Mouse (Mus musculus): ENCODE measurements at regions not wholly inside any gene's neighbourhood (a gene's known extent, or its start where the extent isn't known, plus 50 kb on each side); places are given as distances from the start of the nearest gene placed in this dataset.
A peak's percentile ranks its signal among the peaks of the same experiment; 100 is the strongest.

- no peak overlapping the region for H3K4me3 ChIP-seq
- 50% methylated on average over 4 of the region's 4 CpGs for WGBS
Measured at GRCm38 (mm10) chr1:76972454-76972853, 542.4 kb downstream of the Epha4 start.

DNA sequence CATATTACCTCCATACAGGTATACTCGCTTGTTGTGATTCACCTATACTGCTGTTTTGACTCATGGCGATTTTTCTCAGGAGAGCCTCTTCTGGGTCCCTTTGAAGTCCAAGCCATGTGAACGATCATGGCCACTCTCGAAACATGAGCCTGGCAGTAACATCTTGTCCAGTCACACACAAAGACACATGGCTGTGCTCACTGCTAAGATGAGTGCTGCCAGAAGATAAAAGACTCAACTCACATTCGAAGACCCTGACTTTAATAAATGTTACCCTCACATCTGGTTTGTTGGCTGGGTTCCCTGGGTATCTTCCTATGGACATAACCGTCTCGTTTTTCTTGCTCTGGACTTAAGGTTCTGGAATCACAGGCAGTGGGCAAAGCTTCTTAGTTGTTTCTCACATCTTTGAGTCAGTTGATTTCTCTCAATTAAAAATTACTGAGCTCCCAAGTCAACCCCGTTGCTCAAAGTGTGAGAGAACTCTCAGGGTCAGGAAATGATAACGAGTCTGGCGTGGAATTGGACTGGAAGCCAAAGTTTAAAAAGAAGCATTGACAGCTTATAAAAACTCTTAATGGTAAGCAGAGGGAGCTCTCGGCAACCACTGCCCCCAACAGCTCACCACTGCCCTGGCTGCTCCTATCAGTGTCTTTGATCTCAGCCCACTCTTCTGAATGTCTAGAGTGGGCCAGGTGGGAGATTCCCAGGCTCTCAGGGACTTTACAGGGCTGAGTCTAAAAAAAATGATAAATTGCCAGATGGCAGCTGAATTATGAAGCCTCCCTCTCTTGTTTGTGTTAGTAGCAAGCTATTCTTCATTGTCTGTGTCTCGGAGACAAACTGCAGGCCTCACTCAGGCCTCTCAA lies 539.6 kb downstream of the Epha4 start:
- H3K4me1 ChIP-seq (replicated peaks), result no peaks in the 10 kb centered on the region
- 75% methylated on average over 12 of the region's 12 CpGs for WGBS
- H3K4me3 ChIP-seq, result no peak overlapping the region
- H3K9me3 ChIP-seq, result no peaks in the 10 kb centered on the region
- no peak overlapping the region for H3K4me2 ChIP-seq
- ATAC-seq (ENCODE audit: low read depth), result no peak
- no peaks in the 10 kb centered on the region for H3K27me3 ChIP-seq
- H3K27ac ChIP-seq (replicated peaks), result no peak overlapping the region
- no peak overlapping the region for H3K9ac ChIP-seq
- no peaks in the 10 kb centered on the region for H3K36me3 ChIP-seq

More at GRCm38 (mm10) chr1:76972454-76972853, 542.4 kb downstream of the Epha4 start:
- H3K27ac ChIP-seq (replicated peaks), result no peak overlapping the region
- no peak overlapping the region for H3K4me2 ChIP-seq
- no peaks in the 10 kb centered on the region for H3K27me3 ChIP-seq
- H3K36me3 ChIP-seq, result no peaks in the 10 kb centered on the region
- no peaks in the 10 kb centered on the region for H3K9me3 ChIP-seq
- ATAC-seq (ENCODE audit: low read depth), result no peak
- no peak overlapping the region for H3K9ac ChIP-seq
- no peaks in the 10 kb centered on the region for H3K4me1 ChIP-seq (replicated peaks)

- WGBS, result 72% methylated on average over 9 of the region's 9 CpGs
- ATAC-seq (ENCODE audit: low read depth), result no peak
- no peak overlapping the region for H3K4me3 ChIP-seq
- H3K27me3 ChIP-seq, result no peaks in the 10 kb centered on the region
- H3K9ac ChIP-seq, result no peak overlapping the region
- no peak overlapping the region for H3K27ac ChIP-seq (replicated peaks)
- no peak overlapping the region for H3K4me2 ChIP-seq
- no peaks in the 10 kb centered on the region for H3K9me3 ChIP-seq
- no peaks in the 10 kb centered on the region for H3K36me3 ChIP-seq
- H3K4me1 ChIP-seq (replicated peaks), result no peaks in the 10 kb centered on the region
Measured at GRCm38 (mm10) chr1:76980498-76981152, 534.3 kb downstream of the Epha4 start.

DNA sequence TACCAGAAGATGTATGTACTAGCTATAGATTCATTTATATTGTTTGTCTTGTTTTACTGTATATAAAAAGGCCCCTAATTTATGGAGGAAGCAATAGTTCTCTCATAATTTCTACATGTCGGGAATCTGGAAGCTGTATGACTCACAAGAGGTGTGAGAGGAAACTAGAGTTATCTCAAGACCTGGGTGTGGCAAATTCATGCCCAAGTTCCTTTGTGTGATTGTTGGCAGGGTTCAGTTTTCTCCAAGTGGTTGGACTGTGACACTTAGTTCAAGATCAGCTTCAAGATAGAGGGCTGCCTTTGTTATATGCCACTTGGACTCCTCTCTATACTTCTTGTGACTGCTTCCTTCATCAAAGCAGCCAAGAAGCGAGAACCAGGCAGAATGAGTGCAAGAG lies 521.1 kb downstream of the Epha4 start:
- no peaks in the 10 kb centered on the region for H3K36me3 ChIP-seq
- H3K27me3 ChIP-seq, result no peaks in the 10 kb centered on the region
- ATAC-seq (ENCODE audit: low read depth), result no peak
- no peak overlapping the region for H3K9ac ChIP-seq
- H3K4me2 ChIP-seq, result no peak overlapping the region
- H3K4me3 ChIP-seq, result no peak overlapping the region
- H3K4me1 ChIP-seq (replicated peaks), result no peaks in the 10 kb centered on the region
- H3K27ac ChIP-seq (replicated peaks), result no peak overlapping the region
- no peaks in the 10 kb centered on the region for H3K9me3 ChIP-seq
- WGBS, result 85% methylated on average over 2 of the region's 2 CpGs

- Histone ChIP-seq H3K27ac (replicated peaks) (no peak overlapping the region), H3K36me3 (no peaks in the 10 kb centered on the region), H3K9me3 (no peaks in the 10 kb centered on the region), H3K9ac (no peak overlapping the region), H3K4me1 (replicated peaks) (peaks cover 14% of the 10 kb centered on the region), H3K4me2 (no peak overlapping the region), H3K4me3 (no peak overlapping the region), H3K27me3 (no peaks in the 10 kb centered on the region)
- WGBS, result 86% methylated on average over 6 of the region's 6 CpGs
- no peak for ATAC-seq (ENCODE audit: low read depth)
Measured at GRCm38 (mm10) chr1:77008001-77008400, 506.9 kb downstream of the Epha4 start.

GRCm38 (mm10) chr1:77010608-77011214 lies 504.2 kb downstream of the Epha4 start:
- Histone ChIP-seq H3K9me3 (no peaks in the 10 kb centered on the region), H3K9ac (no peak overlapping the region), H3K4me3 (no peak overlapping the region), H3K4me1 (replicated peaks) (peaks cover 14% of the 10 kb centered on the region), H3K4me2 (no peak overlapping the region), H3K36me3 (no peaks in the 10 kb centered on the region), H3K27ac (replicated peaks) (0 out of 2 replicates have a peak overlapping the region, but pooled peaks have one; percentile 28), H3K27me3 (no peaks in the 10 kb centered on the region)
- peak; percentile 65 for ATAC-seq (ENCODE audit: low read depth)
- WGBS, result 40% methylated on average over 8 of the region's 8 CpGs

DNA sequence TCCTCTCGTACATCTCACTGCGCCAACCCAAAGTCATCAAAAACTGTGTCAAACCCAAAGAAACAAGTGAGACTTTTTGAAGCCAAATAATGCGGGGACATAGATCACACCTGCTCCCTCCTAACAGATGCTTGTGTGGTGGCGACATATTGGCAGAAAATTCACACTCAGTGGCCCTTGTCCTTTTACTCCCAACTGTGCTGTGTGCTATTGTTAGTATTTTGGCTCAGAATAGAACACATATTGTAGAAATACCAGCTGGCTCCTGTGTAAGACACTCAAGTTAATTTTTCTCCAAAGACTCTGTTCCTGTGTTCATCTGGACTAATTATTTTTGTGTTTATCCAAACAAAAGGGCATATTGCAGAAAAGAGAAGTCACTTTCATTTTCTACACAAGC lies 487.2 kb downstream of the Epha4 start:
- no peak overlapping the region for H3K4me3 ChIP-seq
- no peak overlapping the region for H3K4me2 ChIP-seq
- H3K27me3 ChIP-seq, result no peaks in the 10 kb centered on the region
- no peak overlapping the region for H3K27ac ChIP-seq (replicated peaks)
- H3K9ac ChIP-seq, result no peak overlapping the region
- H3K36me3 ChIP-seq, result no peaks in the 10 kb centered on the region
- H3K9me3 ChIP-seq, result no peaks in the 10 kb centered on the region
- no peak for ATAC-seq (ENCODE audit: low read depth)
- WGBS, result 84% methylated on average over 4 of the region's 4 CpGs
- no peaks in the 10 kb centered on the region for H3K4me1 ChIP-seq (replicated peaks)

GRCm38 (mm10) chr1:77028216-77028615 lies 486.7 kb downstream of the Epha4 start:
- ATAC-seq (ENCODE audit: low read depth), result no peak

GRCm38 (mm10) chr1:77029091-77029490 lies 485.8 kb downstream of the Epha4 start:
- no peaks in the 10 kb centered on the region for H3K4me1 ChIP-seq (replicated peaks)
- H3K27ac ChIP-seq (replicated peaks), result no peak overlapping the region
- ATAC-seq (ENCODE audit: low read depth), result no peak
- H3K36me3 ChIP-seq, result no peaks in the 10 kb centered on the region
- H3K4me2 ChIP-seq, result no peak overlapping the region
- no peak overlapping the region for H3K9ac ChIP-seq
- no peak overlapping the region for H3K4me3 ChIP-seq
- 75% methylated on average over 6 of the region's 6 CpGs for WGBS
- no peaks in the 10 kb centered on the region for H3K9me3 ChIP-seq
- no peaks in the 10 kb centered on the region for H3K27me3 ChIP-seq

More at GRCm38 (mm10) chr1:77028216-77028615, 486.7 kb downstream of the Epha4 start:
- Histone ChIP-seq H3K9me3 (no peaks in the 10 kb centered on the region), H3K27me3 (no peaks in the 10 kb centered on the region), H3K4me3 (no peak overlapping the region), H3K36me3 (no peaks in the 10 kb centered on the region), H3K9ac (no peak overlapping the region), H3K27ac (replicated peaks) (no peak overlapping the region), H3K4me1 (replicated peaks) (no peaks in the 10 kb centered on the region), H3K4me2 (no peak overlapping the region)
- 87% methylated on average over 6 of the region's 6 CpGs for WGBS

GRCm38 (mm10) chr1:77043749-77044564 lies 470.9 kb downstream of the Epha4 start:
- Histone ChIP-seq H3K27ac (replicated peaks) (no peak overlapping the region), H3K9me3 (no peaks in the 10 kb centered on the region), H3K4me3 (no peak overlapping the region), H3K27me3 (no peaks in the 10 kb centered on the region), H3K9ac (no peak overlapping the region), H3K4me2 (no peak overlapping the region), H3K4me1 (replicated peaks) (0 out of 2 replicates have a peak, but pooled peaks cover 1% of the 10 kb centered on the region), H3K36me3 (no peaks in the 10 kb centered on the region)
- WGBS, result 81% methylated on average over 14 of the region's 14 CpGs
- no peak for ATAC-seq (ENCODE audit: low read depth)

GRCm38 (mm10) chr1:77048720-77049406 lies 466.0 kb downstream of the Epha4 start:
- no peak overlapping the region for H3K9ac ChIP-seq
- no peak for ATAC-seq (ENCODE audit: low read depth)
- H3K9me3 ChIP-seq, result no peaks in the 10 kb centered on the region
- no peak overlapping the region for H3K4me2 ChIP-seq
- WGBS, result 84% methylated on average over 7 of the region's 7 CpGs
- no peak overlapping the region for H3K4me3 ChIP-seq
- H3K27ac ChIP-seq (replicated peaks), result no peak overlapping the region
- no peaks in the 10 kb centered on the region for H3K27me3 ChIP-seq
- H3K4me1 ChIP-seq (replicated peaks), result 0 out of 2 replicates have a peak, but pooled peaks cover 4% of the 10 kb centered on the region
- H3K36me3 ChIP-seq, result no peaks in the 10 kb centered on the region
